Mouse (Mus musculus) lung, adult 18-20 months (tissue): Measurements from ENCODE around the gene Ndufaf1.
"Not testable (repeated sequence)": the region's sequence is repeated elsewhere in the genome, so short reads cannot be mapped to it uniquely, and the experiment has no call there.

Experiments used
- DNase-seq, 2 experiments: peaks; one replicate each; pipeline ENCODE4 v3.0.0; 2022; ENCODE audit warnings: mixed read lengths in 2 of 2

Ndufaf1 gene

DNA sequence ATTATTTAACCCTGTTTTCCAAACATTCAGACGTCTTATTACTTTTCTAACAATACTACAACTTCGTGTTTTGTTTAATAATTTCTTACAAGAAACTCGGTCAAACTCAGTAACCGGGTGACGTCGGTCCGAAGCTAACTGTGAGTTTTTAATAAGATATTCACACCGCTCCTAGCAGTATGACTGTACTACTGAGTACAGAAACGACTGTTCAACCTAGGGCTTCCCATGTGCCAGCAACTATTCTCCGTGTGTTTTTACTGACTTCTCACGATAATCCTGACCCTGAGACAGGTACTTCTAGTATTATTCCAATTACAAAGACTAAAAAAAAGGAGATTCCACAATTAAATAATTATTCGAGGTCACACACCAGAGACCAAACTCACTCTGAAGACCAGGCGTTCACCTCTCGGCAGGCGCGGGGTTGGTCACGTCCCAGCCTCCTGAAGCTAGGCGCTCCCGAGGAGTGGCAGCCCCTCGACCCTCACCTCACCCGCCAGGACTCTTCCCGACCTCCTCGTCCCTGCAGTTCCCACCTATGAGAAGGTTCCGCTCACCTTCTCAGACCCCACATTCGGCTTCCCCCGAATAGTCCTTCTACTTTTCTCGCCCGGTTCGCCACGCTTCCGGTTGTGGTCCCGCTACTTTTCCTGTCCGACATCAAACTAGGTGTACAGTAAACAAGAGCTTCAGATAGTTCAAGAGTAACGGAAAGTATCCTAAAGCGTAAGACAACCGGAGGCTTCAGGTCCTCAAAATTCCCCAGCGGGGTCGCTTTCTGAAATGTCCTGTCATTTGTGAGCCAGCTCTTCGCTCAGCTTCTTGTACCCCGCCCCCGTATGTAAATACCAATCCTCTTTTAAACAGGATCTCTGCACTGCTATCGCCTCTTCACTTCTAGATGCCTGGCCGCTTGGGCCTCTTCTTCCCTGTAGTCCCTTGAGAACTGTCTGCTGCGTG, at the start of gene Ndufaf1:
Ndufaf1 (minus strand) TSS at position 608 of the 963 bp plus-strand sequence.
- peak; percentile 80 to 84 for DNase-seq

DNA sequence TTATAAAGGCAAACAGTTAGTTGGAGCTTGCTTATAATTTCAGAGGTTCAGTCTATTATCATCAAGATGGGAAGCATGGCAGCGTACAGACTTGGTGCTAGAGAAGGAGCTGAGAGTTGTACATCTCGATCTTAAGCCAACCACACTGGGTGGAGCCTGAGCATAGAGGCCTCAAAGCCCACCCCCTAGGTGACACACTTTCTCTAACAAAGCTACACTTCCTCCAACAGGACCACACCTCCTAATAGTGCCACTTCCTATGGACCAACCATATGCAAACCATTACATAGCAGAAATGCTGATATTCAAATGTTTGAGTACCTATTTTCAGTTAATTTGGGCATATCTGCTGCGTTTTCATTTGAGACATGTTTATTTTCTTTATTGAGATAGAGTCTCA, 47.4 kb upstream of the Ndufaf1 start:
- no peak for DNase-seq

DNA sequence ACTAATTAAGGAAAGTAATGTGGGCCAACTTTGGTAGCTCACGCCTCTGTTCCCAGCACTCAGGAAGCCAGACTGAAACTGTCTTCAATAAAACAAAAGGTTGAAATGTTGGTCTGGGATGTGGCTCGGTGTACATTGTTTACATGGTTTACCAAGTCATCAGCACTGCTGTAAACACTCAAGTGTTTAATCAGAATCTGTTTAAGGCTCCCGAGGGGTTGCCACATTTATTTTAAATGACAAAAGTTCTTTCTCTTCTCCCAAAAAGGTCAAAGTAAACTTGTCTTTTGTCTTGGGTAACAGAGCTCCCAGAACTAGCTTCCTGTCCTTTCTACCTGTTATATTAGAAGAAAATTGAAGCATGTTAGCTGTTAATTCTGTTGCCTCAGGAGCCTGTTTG, 45.0 kb upstream of the Ndufaf1 start:
- no peak for DNase-seq

- DNase-seq = no peak
These were observed 40.5 kb upstream of the Ndufaf1 start for GRCm38 (mm10) chr2:119703171-119703570.

GRCm38 (mm10) chr2:119699962-119700361, 37.3 kb upstream of the Ndufaf1 start:
- no peak for DNase-seq

DNA sequence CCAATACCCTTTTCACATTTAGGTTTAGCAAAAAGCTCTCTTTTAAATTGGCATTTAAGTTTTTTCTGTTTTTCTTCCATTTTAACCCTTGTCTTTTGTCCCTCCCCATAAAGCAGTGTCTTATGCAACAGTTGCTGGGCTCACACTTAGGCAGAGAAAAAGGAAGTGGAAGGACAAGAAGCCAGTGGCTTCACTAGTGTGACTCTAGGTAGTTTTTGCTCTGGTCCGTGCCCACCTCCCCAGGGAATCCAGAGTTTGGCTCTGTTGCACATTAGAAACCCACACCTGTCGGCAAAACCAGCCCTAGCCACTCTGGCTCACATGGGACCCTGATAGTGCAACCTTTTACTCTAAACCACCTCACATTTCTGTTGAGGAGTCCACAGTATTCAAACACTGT, 35.8 kb upstream of the Ndufaf1 start:
- DNase-seq = no peak

DNA sequence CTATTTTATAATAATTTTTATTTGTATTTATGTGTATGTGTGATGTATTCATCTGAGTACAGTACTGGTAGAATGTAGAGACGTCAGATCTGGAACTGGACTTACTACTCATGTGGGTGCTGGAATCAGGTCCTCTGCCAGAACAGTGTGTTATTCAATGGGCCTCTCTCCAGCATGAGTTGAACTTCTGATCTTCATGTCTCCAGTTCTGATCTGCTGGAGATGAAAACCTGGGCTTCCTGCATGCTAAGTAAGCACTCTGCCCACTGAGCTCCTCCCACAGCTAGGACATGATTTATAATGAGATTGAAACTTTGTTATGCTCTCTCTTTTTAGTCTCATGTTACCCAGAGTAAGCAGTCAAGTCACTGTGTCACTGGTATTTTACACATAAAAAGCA, 33.5 kb upstream of the Ndufaf1 start:
- no peak for DNase-seq

DNA sequence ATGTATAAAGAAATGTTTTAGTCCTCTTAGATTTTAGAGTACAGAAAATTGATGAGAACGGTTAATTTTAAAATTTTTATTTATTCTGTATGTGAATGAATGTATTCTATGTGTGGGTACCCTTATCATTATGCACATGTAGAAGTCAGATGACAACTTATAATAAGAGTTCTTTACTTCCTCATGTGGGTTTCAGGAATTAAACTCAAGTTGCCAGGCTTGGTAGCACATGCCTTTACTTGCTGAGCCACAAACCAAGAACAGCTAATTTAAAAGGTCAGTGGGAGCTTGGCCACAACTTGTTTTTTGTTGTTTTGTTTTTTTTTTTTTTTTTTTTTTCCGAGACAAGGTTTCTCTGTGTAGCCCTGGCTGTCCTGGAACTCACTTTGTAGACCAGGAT, 32.2 kb upstream of the Ndufaf1 start:
- DNase-seq = no peak

DNA sequence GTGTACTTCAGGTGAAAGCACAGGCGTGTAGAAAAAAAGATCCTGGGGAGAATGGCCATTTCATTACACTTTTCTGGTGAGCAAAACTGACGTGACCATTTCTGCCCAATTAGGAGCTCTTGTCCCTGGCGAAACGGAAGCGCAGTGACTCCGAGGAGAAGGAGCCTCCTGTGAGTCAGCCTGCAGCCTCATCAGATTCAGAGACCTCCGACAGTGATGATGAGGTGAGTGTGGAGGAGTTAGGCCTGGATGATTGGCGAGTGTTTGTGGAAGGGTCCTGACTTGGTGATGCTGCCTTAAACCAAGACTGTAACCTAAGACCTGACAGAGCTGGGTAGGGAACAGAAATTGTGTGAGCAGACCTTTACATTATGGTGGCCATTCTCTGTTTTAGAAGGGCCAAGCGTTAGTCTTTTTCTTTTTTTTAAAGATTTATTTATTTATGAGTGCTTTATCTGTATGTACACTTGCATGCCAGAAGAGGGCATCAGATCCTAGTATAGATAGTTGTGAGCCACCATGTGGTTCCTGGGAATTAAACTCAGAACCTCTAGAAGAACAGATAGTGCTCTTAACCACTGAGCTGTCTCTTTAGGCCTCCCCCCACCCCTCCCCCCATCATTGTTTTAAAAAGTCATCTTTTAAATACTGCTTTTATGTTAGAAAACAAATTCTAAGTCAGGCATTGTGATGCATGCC, 29.5 kb upstream of the Ndufaf1 start:
- DNase-seq = no peak

DNA sequence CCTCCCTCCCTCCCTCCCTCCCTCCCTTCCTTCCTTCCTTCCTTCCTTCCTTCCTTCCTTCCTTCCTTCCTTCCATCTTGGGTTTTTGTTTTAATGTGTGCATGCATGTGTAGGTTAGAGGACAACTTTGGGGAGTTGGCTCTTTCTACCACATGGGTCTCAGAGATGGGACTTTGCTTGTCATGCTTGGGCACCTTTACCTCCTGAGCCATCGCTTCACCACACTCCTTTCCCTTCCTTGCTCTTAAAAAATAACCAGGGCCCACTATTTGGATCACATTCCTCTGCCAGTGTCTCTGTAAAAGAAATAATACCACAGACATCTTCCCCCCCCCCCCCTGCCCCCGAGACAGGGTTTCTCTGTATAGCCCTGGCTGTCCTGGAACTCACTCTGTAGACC, 21.1 kb upstream of the Ndufaf1 start:
- DNase-seq = no peak

DNA sequence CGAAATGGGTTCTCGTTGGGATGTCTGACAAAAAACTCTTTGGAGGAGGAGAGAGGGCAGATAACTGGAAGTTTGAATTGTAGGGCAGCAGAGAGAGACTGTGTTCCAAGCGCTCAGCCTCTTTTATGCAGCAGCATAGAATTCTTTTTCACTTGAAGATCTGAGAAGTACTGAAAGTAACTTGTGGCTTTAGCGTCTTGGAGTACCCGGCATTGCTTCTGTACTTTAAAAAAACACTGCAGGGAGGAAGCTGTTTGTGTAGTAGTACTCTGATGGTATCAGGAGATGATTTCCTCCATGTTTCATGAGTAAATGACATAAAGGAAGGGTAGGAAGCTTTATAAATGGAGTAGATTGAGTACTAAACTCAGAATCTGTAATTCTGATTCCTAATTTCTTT, 13.2 kb upstream of the Ndufaf1 start:
- no peak for DNase-seq

DNA sequence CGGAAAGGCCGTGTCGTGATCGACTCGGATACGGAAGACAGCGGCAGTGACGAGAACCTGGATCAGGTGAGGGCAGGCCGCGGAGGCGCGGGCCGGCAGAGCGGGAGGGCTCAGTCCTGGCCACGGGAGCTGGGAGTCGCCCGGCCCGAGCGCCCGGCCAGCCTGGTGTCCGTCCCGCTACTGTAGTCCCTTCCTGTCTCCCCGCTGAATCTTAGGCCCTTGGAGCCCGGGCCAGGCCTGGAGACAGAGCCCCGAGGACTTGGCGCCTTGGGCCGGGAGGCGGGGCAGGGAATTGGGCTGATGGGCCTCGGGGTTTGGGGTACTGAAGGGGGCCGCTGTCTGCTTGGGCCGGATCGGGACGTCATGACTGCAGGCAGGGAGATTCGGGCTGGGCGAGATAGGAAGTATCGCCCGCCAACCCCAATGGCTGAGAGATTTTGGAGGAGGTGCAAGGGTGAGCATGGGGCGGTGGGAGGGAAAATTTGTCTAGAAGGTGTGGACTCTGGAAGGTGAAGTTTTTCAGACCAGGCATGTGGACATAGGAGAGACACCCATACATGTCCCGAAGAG, 12.7 kb upstream of the Ndufaf1 start:
- peak in 1 of 2 experiments; percentile 34 for DNase-seq

DNA sequence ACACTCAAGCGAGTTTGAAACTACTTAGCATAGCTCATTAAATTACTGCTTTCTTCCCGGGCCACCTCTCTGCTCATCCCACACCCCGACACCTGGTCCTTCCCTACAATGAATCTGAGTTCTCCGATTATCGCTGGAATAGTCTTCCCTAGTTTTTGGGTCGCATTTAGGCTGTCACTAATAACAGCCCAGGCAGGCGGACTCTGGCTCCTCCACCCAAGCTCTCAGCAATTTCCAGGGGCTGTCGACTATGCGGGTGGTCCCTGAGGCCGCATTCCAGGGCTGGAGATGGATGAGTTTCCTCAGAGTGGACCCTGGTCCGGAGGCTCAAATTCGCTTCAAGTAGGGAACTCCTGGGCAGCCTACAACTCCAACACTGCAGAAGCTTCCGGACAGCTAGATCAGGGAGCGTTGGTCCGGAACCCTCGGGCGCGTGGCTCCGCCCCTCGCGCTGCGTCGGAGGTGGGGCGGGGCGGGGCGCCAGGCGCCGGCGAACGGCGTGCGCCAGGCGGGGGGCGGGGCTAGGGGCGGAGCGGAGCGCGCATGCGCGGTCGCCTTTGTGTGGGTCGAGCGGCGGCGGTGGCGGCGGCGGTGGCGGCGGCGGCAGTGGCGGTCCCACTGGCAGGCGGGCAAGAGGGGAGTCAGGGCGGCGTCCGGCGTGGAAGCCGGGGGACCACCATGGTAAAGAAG, 12.0 kb upstream of the Ndufaf1 start, which contains the start of gene Rtf1:
Rtf1 (plus strand) TSS at position 544 of the 690 bp plus-strand sequence.
- peak; percentile 92 to 94 for DNase-seq

GRCm38 (mm10) chr2:119669010-119669409, 6.4 kb upstream of the Ndufaf1 start:
- DNase-seq = peak in 1 of 2 experiments; percentile 16

DNA sequence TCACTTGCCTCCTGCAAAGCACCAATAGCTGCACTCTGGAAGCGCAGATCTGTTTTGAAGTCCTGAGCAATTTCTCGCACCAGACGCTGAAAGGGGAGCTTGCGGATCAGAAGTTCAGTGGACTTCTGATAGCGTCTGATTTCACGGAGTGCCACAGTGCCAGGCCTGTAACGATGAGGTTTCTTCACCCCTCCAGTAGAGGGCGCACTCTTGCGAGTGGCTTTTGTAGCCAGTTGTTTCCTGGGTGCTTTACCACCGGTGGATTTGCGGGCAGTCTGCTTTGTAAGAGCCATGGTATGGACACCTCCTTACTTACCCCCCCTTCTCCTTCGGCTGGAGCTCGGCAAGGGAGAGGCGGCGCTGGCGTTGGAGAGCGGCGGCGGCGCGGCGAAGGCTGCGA, 3.1 kb upstream of the Ndufaf1 start:
- DNase-seq = not testable (repeated sequence)

GRCm38 (mm10) chr2:119644254-119644653, 18.4 kb downstream of the Ndufaf1 start:
- DNase-seq = no peak

- DNase-seq = no peak
These were observed 21.3 kb downstream of the Ndufaf1 start for GRCm38 (mm10) chr2:119641214-119641912.

GRCm38 (mm10) chr2:119636781-119637180, 25.8 kb downstream of the Ndufaf1 start:
- DNase-seq = no peak

- no peak for DNase-seq
These were observed 41.3 kb downstream of the Ndufaf1 start for GRCm38 (mm10) chr2:119621302-119621701.

DNA sequence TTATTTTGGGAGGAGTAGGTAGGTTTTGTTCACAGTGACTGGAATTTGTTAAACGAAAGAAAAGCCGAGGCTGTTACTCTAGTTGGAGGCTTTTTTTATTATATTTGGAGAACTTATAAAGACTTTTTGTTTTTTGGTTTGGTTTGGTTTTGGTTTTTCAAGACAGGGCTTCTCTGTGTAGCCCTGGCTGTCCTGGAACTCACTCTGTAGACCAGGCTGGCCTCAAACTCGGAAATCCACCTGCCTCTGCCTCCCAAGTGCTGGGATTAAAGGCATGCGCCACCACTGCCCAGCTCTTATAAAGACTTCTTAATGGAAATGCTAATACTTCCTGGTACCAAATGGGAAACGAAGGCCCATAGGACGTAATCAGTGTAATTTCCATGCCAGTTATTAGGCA, 43.6 kb downstream of the Ndufaf1 start:
- not testable (repeated sequence) for DNase-seq

DNA sequence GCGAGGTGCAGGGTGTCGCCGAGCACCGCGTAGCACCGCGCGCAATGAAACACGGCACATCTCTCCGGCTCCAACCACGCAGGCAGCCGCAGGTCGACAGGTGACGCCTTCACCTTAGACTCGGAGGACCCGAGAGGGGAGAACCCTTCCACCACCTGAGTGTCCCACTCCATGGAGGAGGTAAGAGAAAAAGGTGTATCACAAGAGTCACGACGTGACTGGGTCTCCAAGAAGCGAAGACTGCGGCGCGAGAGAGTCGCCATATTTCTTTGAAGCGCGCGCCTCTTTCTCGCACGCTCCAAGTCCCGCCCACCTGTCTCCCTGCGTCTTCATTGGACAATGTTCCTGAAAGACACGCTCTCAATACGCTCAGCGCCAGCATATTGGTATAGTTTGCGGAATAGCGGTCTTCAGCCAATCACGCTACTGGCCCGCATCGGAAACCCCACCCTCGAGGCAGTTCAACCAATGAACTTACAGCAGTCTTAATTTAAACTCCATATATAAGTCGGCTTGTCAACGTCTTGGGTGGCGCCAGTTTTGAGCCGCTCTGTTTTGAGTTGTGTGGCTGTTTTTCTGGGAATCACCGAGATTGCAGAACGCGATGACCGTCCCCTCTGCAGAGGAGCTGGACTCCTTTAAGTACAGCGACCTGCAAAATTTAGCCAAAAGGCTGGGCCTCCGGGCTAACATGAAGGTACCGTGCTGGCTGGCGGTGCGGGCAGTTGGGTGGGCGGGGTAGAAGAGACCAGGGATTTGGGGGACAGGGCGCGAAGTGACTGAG, 44.2 kb downstream of the Ndufaf1 start, which contains the start of the genes Nusap1 and Oip5:
Nusap1 (plus strand) TSS at position 100 of the 784 bp plus-strand sequence.
Oip5 (minus strand) TSS at position 271 of the 784 bp plus-strand sequence.
- DNase-seq = peak; percentile 95
